Mouse (Mus musculus) CH12.LX (cell line): ENCODE measurements at regions not wholly inside any gene's neighbourhood (a gene's known extent, or its start where the extent isn't known, plus 50 kb on each side); places are given as distances from the start of the nearest gene placed in this dataset.

Experiments used
- BHLHE40 ChIP-seq: IDR thresholded peaks from 2 replicates; pipeline ENCODE4 v1.6.1; 2011; ENCODE audit warnings: mild to moderate bottlenecking, low read depth, low read length, improper control_type of control experiment
- CTCF ChIP-seq, 2 experiments: IDR thresholded peaks in 1 of 2; conservative IDR thresholded peaks in 1 of 2; 2 replicates each; pipeline ENCODE4 v1.5.1; 2011 to 2012; ENCODE audit warnings: low read depth in 2 of 2, low read length in 2 of 2, improper control_type of control experiment in 1 of 2, inconsistent platforms in 1 of 2, mild to moderate bottlenecking in 1 of 2, moderate library complexity in 1 of 2
- EP300 ChIP-seq: IDR thresholded peaks from 2 replicates; pipeline ENCODE4 v1.6.1; 2011; ENCODE audit warnings: low read length, improper control_type of control experiment
- JUN ChIP-seq: IDR thresholded peaks from 2 replicates; pipeline ENCODE4 v1.6.1; 2011; ENCODE audit warnings: low read depth, mild to moderate bottlenecking, low read length, improper control_type of control experiment, moderate library complexity; ENCODE audit not compliant: insufficient read depth
- NELFE ChIP-seq: IDR thresholded peaks from 2 replicates; pipeline ENCODE4 v1.6.1; 2011; ENCODE audit warnings: low read depth, low read length, improper control_type of control experiment
- PAX5 ChIP-seq: IDR thresholded peaks from 2 replicates; pipeline ENCODE4 v1.6.1; 2012; ENCODE audit warnings: low read length, inconsistent platforms, mixed read lengths
- POLR2A ChIP-seq: IDR thresholded peaks from 2 replicates; pipeline ENCODE4 v1.6.1; 2011; ENCODE audit warnings: low read depth, mild to moderate bottlenecking, improper control_type of control experiment, low read length
- POLR2AphosphoS2 ChIP-seq: IDR thresholded peaks from 2 replicates; pipeline ENCODE4 v1.6.1; 2011; ENCODE audit warnings: low read depth, low read length, improper control_type of control experiment
- UBTF ChIP-seq: IDR thresholded peaks from 2 replicates; pipeline ENCODE4 v1.6.1; 2012; ENCODE audit warnings: low read depth, mild to moderate bottlenecking, inconsistent platforms, low read length, improper control_type of control experiment, moderate library complexity

- TF ChIP-seq JUN (no peak), PAX5 (no peak), POLR2A (no peak), CTCF (conservative IDR thresholded peaks at IDR 0.05 in 1 of 2, IDR thresholded peaks at IDR 0.05 in 1 of 2; ENCODE audit: low read depth in 2 of 2, low read length in 2 of 2) (no peak), EP300 (no peak), NELFE (no peak), BHLHE40 (no peak), POLR2AphosphoS2 (no peak), UBTF (no peak)
Measured at GRCm38 (mm10) chr14:31969531-31969930, 59.3 kb upstream of the Galnt15 start.
